Mouse (Mus musculus) lung, embryonic 15.5 days (tissue): Measurements from ENCODE around the gene Naa40. TPM values are rescaled to one million over a fixed set of nuclear protein-coding genes. Genes with fewer than 3 reads are reported as not detected.
A peak's percentile ranks its signal among the peaks of the same experiment; 100 is the strongest.

Experiments used
- ATAC-seq: fragments of 200-750 bp; cut with Nextera tagmentation; 2 replicates; pipeline ENCODE4 v1.8.0; 2017; ENCODE audit warnings: moderate number of reproducible peaks, borderline replicate concordance; ENCODE audit not compliant: low FRiP score, low TSS enrichment; ENCODE audit errors: extremely low read depth
- H3K27ac ChIP-seq: fragments of 300-500 bp; sonication (generic); 2 replicates; pipeline ENCODE4 v1.5.1; 2015; ENCODE audit warnings: moderate library complexity, mild to moderate bottlenecking, inconsistent platforms
- H3K27me3 ChIP-seq: fragments of 300-500 bp; sonication (generic); 2 replicates; pipeline ENCODE4 v1.6.1; 2015; ENCODE audit warnings: inconsistent platforms
- H3K36me3 ChIP-seq: fragments of 300-500 bp; sonication (generic); 2 replicates; pipeline ENCODE4 v1.6.1; 2015; ENCODE audit warnings: inconsistent platforms
- H3K4me1 ChIP-seq: fragments of 300-500 bp; sonication (generic); 2 replicates; pipeline ENCODE4 v1.6.1; 2015; ENCODE audit warnings: inconsistent platforms
- H3K4me2 ChIP-seq: fragments of 300-500 bp; sonication (generic); 2 replicates; pipeline ENCODE4 v1.6.1; 2015; ENCODE audit warnings: inconsistent platforms, mild to moderate bottlenecking, moderate library complexity
- H3K4me3 ChIP-seq: fragments of 300-500 bp; sonication (generic); 2 replicates; pipeline ENCODE4 v1.5.1; 2015; ENCODE audit warnings: mild to moderate bottlenecking, inconsistent platforms
- H3K9ac ChIP-seq: fragments of 300-500 bp; sonication (generic); 2 replicates; pipeline ENCODE4 v1.6.1; 2015; ENCODE audit warnings: inconsistent platforms
- H3K9me3 ChIP-seq: fragments of 300-500 bp; sonication (generic); 2 replicates; pipeline ENCODE4 v1.6.1; 2016; ENCODE audit warnings: inconsistent platforms
- WGBS: fragments of 180-500 bp; shearing (Covaris S2); methylation state at CpG from one replicate; pipeline ENCODE4 v1.1.7; 2015; 5-methylcytosine and 5-hydroxymethylcytosine counted together
- polyA plus RNA-seq: library from polyadenylated mRNA; unstranded; fragments of >200 nt; fragmentation: Nextera tagmentation; extraction: Ambion mirVana; gene quantifications from 2 replicates; pipeline ENCODE4 v1.2.1, GENCODE M21; 2015

Gene Naa40
- 55.1 and 61.5 TPM in 2 replicates for polyA plus RNA-seq

- H3K36me3 ChIP-seq: no peaks in the 10 kb centered on the region
- no peaks in the 10 kb centered on the region for H3K27me3 ChIP-seq
- H3K9ac ChIP-seq: peak within 1 kb of the TSS; percentile 79
- H3K4me2 ChIP-seq: peak within 1 kb of the TSS; percentile 66
- no peaks in the 10 kb centered on the region for H3K9me3 ChIP-seq
- H3K27ac ChIP-seq: peak within 1 kb of the TSS; percentile 77
- peaks cover 9% of the 10 kb centered on the region for H3K4me1 ChIP-seq
- ATAC-seq: peak; percentile 95
- peak within 1 kb of the TSS; percentile 76 for H3K4me3 ChIP-seq
- under 1% methylated on average over 79 of the region's 80 CpGs for WGBS
Measured at GRCm38 (mm10) chr19:7240782-7241690, at the start of gene Naa40. TSS of gene Naa40 (minus strand) at chr19:7241183.

- H3K36me3 ChIP-seq: peaks cover 30% of the 10 kb centered on the region
- 14% methylated on average over 2 of the region's 2 CpGs for WGBS
- H3K4me2 ChIP-seq: no peak overlapping the region
- H3K27me3 ChIP-seq: no peaks in the 10 kb centered on the region
- H3K9me3 ChIP-seq: no peaks in the 10 kb centered on the region
- no peak overlapping the region for H3K27ac ChIP-seq
- peaks cover 24% of the 10 kb centered on the region for H3K4me1 ChIP-seq
- H3K9ac ChIP-seq: no peak overlapping the region
- H3K4me3 ChIP-seq: no peak overlapping the region
- ATAC-seq: no peak
Measured at GRCm38 (mm10) chr19:7289767-7290166, 48.8 kb upstream of the Naa40 start.

GRCm38 (mm10) chr19:7288288-7288687 is 47.3 kb upstream of the Naa40 start:
- 84% methylated on average over 3 of the region's 3 CpGs for WGBS
- Histone ChIP-seq H3K4me3 (no peak overlapping the region), H3K9ac (no peak overlapping the region), H3K27ac (no peak overlapping the region), H3K27me3 (no peaks in the 10 kb centered on the region), H3K9me3 (no peaks in the 10 kb centered on the region), H3K36me3 (peaks cover 45% of the 10 kb centered on the region), H3K4me1 (peaks cover 9% of the 10 kb centered on the region), H3K4me2 (no peak overlapping the region)
- ATAC-seq: no peak

- Histone ChIP-seq H3K9ac (no peak overlapping the region), H3K27ac (peak overlapping the region; percentile 13; the same call in 1 of the 2 replicates), H3K4me2 (no peak overlapping the region), H3K36me3 (peaks cover 60% of the 10 kb centered on the region), H3K27me3 (no peaks in the 10 kb centered on the region), H3K4me1 (no peaks in the 10 kb centered on the region; the same call in 1 of the 2 replicates), H3K4me3 (no peak overlapping the region), H3K9me3 (no peaks in the 10 kb centered on the region)
- WGBS: 68% methylated on average over 12 of the region's 12 CpGs
- no peak for ATAC-seq
Measured at GRCm38 (mm10) chr19:7286563-7287315, 45.8 kb upstream of the Naa40 start.

GRCm38 (mm10) chr19:7280557-7281330 is 39.8 kb upstream of the Naa40 start:
- no peak overlapping the region for H3K4me3 ChIP-seq
- no peak for ATAC-seq
- 84% methylated on average over 18 of the region's 18 CpGs for WGBS
- 0 out of 2 replicates have a peak, but pooled peaks cover 12% of the 10 kb centered on the region for H3K4me1 ChIP-seq
- no peaks in the 10 kb centered on the region for H3K9me3 ChIP-seq
- H3K4me2 ChIP-seq: no peak overlapping the region
- H3K36me3 ChIP-seq: peaks cover 80% of the 10 kb centered on the region
- H3K9ac ChIP-seq: no peak overlapping the region
- no peak overlapping the region for H3K27ac ChIP-seq
- H3K27me3 ChIP-seq: no peaks in the 10 kb centered on the region

- no peak for ATAC-seq
- no peaks in the 10 kb centered on the region for H3K27me3 ChIP-seq
- peaks cover 76% of the 10 kb centered on the region for H3K36me3 ChIP-seq
- H3K9ac ChIP-seq: no peak overlapping the region
- no peak overlapping the region for H3K27ac ChIP-seq
- no peaks in the 10 kb centered on the region for H3K9me3 ChIP-seq
- no peak overlapping the region for H3K4me3 ChIP-seq
- no peak overlapping the region for H3K4me2 ChIP-seq
- peaks cover 23% of the 10 kb centered on the region for H3K4me1 ChIP-seq
- 40% methylated on average over 6 of the region's 6 CpGs for WGBS
Measured at GRCm38 (mm10) chr19:7279114-7279513, 38.1 kb upstream of the Naa40 start.

- H3K9me3 ChIP-seq: no peaks in the 10 kb centered on the region
- H3K36me3 ChIP-seq: peaks cover 75% of the 10 kb centered on the region
- H3K9ac ChIP-seq: no peak overlapping the region
- no peaks in the 10 kb centered on the region for H3K27me3 ChIP-seq
- H3K4me2 ChIP-seq: no peak overlapping the region
- no peak overlapping the region for H3K4me3 ChIP-seq
- no peak overlapping the region for H3K27ac ChIP-seq
- ATAC-seq: no peak
- H3K4me1 ChIP-seq: peaks cover 23% of the 10 kb centered on the region
- 83% methylated on average over 6 of the region's 6 CpGs for WGBS
Measured at GRCm38 (mm10) chr19:7278200-7278906, 37.4 kb upstream of the Naa40 start.

GRCm38 (mm10) chr19:7276796-7277195 is 35.8 kb upstream of the Naa40 start:
- peaks cover 23% of the 10 kb centered on the region for H3K4me1 ChIP-seq
- no peaks in the 10 kb centered on the region for H3K9me3 ChIP-seq
- no peaks in the 10 kb centered on the region for H3K27me3 ChIP-seq
- no peak overlapping the region for H3K4me3 ChIP-seq
- no peak for ATAC-seq
- H3K4me2 ChIP-seq: no peak overlapping the region
- no peak overlapping the region for H3K27ac ChIP-seq
- no peak overlapping the region for H3K9ac ChIP-seq
- WGBS: 64% methylated on average over 7 of the region's 7 CpGs
- H3K36me3 ChIP-seq: peaks cover 62% of the 10 kb centered on the region

- no peaks in the 10 kb centered on the region for H3K27me3 ChIP-seq
- no peak overlapping the region for H3K9ac ChIP-seq
- no peaks in the 10 kb centered on the region for H3K9me3 ChIP-seq
- ATAC-seq: no peak
- peaks cover 58% of the 10 kb centered on the region for H3K36me3 ChIP-seq
- 0 out of 2 replicates have a peak overlapping the region, but pooled peaks have one; percentile 27 for H3K27ac ChIP-seq
- H3K4me1 ChIP-seq: peaks cover 23% of the 10 kb centered on the region
- H3K4me3 ChIP-seq: no peak overlapping the region
- 61% methylated on average over 7 of the region's 7 CpGs for WGBS
- H3K4me2 ChIP-seq: no peak overlapping the region
Measured at GRCm38 (mm10) chr19:7276053-7276659, 35.2 kb upstream of the Naa40 start.

- Histone ChIP-seq H3K27me3 (no peaks in the 10 kb centered on the region), H3K4me1 (peaks cover 23% of the 10 kb centered on the region), H3K9me3 (no peaks in the 10 kb centered on the region), H3K4me3 (no peak overlapping the region), H3K36me3 (peaks cover 52% of the 10 kb centered on the region), H3K4me2 (no peak overlapping the region), H3K9ac (0 out of 2 replicates have a peak overlapping the region, but pooled peaks have one; percentile 7), H3K27ac (peak overlapping the region; percentile 47; the same call in 1 of the 2 replicates)
- WGBS: 35% methylated on average over 7 of the region's 7 CpGs
- ATAC-seq: no peak
Measured at GRCm38 (mm10) chr19:7275131-7275789, 34.3 kb upstream of the Naa40 start.
